Mouse (Mus musculus): Measurements from ENCODE around the gene Wbp1.

GRCm38 (mm10) chr6:83165026-83165606 lies 43.8 kb upstream of the Wbp1 start:
- no peak for TF ChIP-seq POLR2A (IDR thresholded peaks at IDR 0.05; ENCODE audit: borderline replicate concordance, insufficient read depth, low read length)
- TF ChIP-seq CTCF (IDR thresholded peaks at IDR 0.05; ENCODE audit: borderline replicate concordance, insufficient read depth, low read depth, low read length): no peak
